Mouse (Mus musculus) 416B (cell line): ENCODE measurements around the gene Smyd5.

ENCODE experiments used
- DNase-seq: peaks from one replicate; pipeline ENCODE4 v3.0.0; 2011; ENCODE audit warnings: low read depth

Smyd5 gene

GRCm38 (mm10) chr6:85491606-85492005, 59.8 kb downstream of the Smyd5 start:
- no peak for DNase-seq
